Mouse (Mus musculus) myocyte (in vitro differentiated cells): ENCODE results near the gene Rhbdd3.

Experiments
- CEBPB ChIP-seq: IDR thresholded peaks from 2 replicates; pipeline ENCODE4 v1.6.1; 2011; ENCODE audit warnings: mild to moderate bottlenecking, moderate library complexity; ENCODE audit not compliant: poor library complexity, insufficient read depth, severe bottlenecking
- E2F4 ChIP-seq: IDR thresholded peaks from one replicate; pipeline ENCODE4 v1.6.1; 2011; ENCODE audit warnings: mild to moderate bottlenecking, control low read depth, moderate library complexity; ENCODE audit not compliant: insufficient read depth
- MAX ChIP-seq: IDR thresholded peaks from one replicate; pipeline ENCODE4 v1.6.1; 2011; ENCODE audit warnings: low read depth, mild to moderate bottlenecking, control low read depth
- MYOD1 ChIP-seq, 3 experiments: IDR thresholded peaks; one replicate each; pipeline ENCODE4 v1.6.1; 2011; ENCODE audit warnings: control low read depth in 2 of 3, low read depth in 2 of 3, mild to moderate bottlenecking in 2 of 3, moderate library complexity in 1 of 3; ENCODE audit not compliant: insufficient read length in 2 of 3, control insufficient read depth in 1 of 3
- MYOG ChIP-seq, 3 experiments: IDR thresholded peaks; one replicate each; pipeline ENCODE4 v1.6.1; 2011; ENCODE audit warnings: control low read depth in 2 of 3, low read depth in 2 of 3, mild to moderate bottlenecking in 2 of 3; ENCODE audit not compliant: insufficient read length in 2 of 3, control insufficient read depth in 1 of 3, insufficient read depth in 1 of 3
- POLR2A ChIP-seq: IDR thresholded peaks from one replicate; pipeline ENCODE4 v1.6.1; 2011; ENCODE audit warnings: low read depth, mild to moderate bottlenecking, control low read depth, moderate library complexity; ENCODE audit not compliant: insufficient read length
- SRF ChIP-seq: IDR thresholded peaks from one replicate; pipeline ENCODE4 v1.6.1; 2011; ENCODE audit warnings: low read depth; ENCODE audit not compliant: control insufficient read depth, insufficient read length
- TCF12 ChIP-seq: IDR thresholded peaks from one replicate; pipeline ENCODE4 v1.6.1; 2011; ENCODE audit warnings: mild to moderate bottlenecking, control low read depth; ENCODE audit not compliant: poor library complexity, insufficient read depth, severe bottlenecking
- TCF3 ChIP-seq: IDR thresholded peaks from one replicate; pipeline ENCODE4 v1.6.1; 2011; ENCODE audit warnings: low read depth, control low read depth; ENCODE audit not compliant: insufficient read length

- TF ChIP-seq TCF12 (no peak), MAX (no peak), SRF (no peak), POLR2A (no peak), E2F4 (no peak), MYOD1 (IDR thresholded peaks at IDR 0.05; ENCODE audit: control insufficient read depth in 1 of 3, insufficient read length in 2 of 3, low read depth in 2 of 3) (no peak), CEBPB (no peak), MYOG (IDR thresholded peaks at IDR 0.05; ENCODE audit: control insufficient read depth in 1 of 3, insufficient read depth in 1 of 3, insufficient read length in 2 of 3, low read depth in 2 of 3) (peak in 1 of 3 experiments; percentile 6), TCF3 (no peak)
Observed at GRCm38 (mm10) chr11:5130111-5130665, 31.5 kb downstream of the Rhbdd3 start.
